Mouse (Mus musculus): ENCODE results near the gene Atg16l2.

Gene Atg16l2

DNA sequence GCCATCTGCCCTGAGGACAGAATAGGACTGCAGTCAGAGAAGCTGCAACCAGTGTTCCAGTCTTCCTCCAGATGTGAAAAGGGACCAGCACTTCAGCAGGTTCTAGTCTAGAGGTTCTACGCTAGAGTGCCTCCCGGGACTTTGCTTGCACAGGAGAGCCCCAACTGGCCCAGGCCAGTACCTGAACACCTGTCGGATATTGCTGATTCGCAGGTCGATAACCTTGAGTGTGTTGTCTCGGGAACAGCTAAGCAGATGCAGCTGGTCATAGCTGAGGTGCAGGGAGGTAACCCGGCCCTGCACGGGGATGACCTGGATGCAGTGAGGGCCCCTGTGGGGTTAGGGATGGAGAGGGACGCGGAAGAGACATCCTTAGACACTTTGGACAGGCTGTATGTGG, 11.7 kb downstream of the Atg16l2 start:
- no peak for DNase-seq

DNA sequence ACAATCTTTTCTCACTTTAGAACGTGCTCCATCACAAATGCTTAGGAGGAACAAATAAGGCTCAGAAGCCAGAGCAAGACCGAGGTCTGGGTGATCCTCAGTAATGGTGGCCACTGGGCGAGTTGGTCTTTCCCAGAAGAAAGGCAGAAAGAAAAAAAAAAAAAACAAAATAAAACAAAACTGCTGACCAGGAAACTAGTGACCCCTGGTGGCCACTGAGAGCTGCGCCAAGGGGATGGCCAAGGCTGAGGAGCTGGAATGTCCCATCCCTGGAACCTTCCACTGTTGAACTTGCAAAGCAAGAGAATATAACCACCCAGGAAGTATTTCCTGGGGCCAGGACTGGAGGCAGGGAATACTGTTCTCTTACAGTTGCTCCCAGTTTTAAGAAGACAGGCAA, 13.6 kb downstream of the Atg16l2 start:
- DNase-seq = peak; percentile 68

DNA sequence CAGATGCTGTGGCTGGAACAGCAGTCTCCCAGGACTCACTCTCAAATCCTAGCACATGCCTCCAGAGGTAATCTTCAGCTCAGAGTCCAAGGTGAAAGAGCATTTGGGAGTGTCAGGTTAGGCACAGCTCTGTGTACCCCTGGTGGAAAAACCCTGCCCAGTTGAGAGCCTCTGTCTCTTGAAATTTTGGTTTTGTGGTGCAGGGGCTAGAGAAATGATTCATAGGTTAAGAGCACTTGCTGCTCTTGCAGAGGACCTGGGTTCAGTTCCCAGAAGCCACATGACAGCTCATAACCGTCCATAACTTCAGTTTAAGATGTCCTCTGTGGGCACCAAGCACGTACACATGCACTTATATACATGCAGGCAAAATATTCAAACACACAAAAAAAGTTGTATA, 14.2 kb downstream of the Atg16l2 start:
- DNase-seq = no peak

DNA sequence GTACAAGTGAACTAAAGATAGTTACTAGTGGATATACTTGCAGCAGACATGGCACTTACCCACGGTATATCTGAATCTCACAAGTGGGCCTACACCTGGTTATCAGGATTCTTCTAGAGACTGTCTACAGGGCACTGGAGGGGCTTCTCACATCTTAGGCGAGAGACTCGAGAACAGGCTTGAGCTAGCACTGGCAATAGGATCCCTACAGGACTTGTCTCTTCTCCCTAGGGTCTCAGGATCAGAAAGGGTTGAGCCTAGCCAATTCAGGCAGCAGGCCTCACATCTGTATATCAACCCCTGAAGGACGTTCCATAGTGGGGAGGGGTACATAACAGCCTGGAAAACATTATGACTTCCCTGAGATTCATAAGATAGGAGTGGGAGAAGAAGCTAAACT, 15.2 kb downstream of the Atg16l2 start:
- DNase-seq = no peak

DNA sequence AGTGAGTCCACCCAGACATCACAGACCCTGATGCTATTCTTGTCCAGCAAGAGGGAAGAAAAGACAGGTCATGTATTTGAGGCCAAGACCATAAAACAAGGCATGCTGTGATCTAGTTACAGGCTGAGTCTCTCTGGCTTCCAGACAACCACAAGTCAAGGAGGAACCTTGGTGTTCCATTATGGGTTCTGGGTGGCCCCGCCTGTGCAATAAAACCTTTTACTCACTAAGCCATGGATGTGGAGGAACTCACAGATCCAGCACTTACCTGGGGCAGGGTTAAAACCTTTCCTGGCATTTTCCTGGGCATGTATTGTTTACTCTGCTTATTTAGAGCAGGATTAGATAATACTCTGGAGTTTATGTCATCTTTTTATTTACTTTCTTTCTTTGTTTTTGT, 17.5 kb downstream of the Atg16l2 start:
- no peak for DNase-seq

DNA sequence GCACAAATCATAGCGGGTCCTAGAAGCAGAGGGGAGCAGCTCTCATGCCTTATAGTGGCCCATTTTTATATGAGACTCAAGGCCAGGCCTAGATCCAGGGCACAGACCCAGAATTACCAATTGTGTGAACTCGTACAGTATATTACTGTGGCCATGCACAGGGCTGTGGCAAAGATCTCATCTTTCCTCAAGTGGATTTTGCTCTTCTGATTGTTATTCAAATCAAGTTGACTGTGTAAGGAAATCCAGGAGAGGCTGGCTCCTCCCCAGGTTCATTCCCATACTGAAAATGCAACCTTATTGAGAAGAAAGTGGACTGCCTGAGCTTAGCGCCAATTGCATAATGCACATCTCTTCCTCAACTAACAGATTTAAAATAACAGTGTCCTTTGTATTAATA, 19.3 kb downstream of the Atg16l2 start:
- DNase-seq = no peak

DNA sequence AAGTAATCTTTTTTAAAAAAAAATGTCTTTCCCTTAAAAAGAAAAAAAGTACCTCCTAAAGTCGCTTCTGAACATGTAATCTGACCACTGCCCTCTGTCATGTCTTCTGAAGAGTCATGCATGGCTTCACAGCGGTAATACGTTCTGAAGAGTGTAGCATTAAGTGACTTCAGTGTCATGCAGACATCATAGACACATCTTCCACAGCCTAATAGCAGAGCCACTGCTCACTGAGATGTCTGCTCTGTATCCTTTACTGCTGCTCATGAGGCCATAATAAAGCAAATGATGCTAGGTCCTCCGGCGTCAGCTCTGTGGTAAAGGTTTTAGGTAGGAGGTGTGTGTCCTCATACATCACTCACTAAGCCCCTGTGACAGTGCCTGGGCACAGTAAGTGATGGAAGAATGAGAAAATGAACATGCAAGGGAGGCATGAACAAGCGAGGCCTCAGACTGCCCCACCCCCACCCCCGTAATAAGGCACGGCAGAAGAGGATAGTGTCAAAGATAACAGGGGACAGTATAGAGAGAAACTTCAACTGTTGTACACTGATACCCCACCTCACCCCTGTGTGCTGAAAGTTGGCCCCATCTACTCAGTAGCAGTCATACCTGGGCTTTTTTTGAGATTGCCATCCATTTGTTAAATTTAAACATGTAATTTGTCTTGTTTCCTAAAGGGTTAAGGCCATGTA, 29.4 kb downstream of the Atg16l2 start:
- DNase-seq = no peak

DNA sequence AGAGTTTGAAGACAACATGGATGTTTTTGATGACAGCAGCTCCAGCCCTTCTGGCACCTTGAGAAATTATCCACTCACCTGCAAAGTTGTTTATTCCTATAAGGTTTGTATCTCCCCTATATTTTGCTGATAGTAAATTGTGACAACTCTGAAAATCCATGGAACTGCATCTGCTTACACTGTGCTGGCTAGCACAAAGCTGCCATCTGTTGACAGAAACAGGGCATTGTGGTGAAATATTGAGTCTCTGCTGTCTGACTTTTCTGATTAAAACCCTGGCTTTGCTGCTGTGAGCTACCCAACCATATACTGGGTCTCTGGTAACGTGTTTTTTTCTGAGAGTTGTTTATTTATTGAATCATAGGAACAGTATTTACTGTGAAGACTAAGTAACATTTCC, 30.4 kb downstream of the Atg16l2 start:
- DNase-seq = no peak

DNA sequence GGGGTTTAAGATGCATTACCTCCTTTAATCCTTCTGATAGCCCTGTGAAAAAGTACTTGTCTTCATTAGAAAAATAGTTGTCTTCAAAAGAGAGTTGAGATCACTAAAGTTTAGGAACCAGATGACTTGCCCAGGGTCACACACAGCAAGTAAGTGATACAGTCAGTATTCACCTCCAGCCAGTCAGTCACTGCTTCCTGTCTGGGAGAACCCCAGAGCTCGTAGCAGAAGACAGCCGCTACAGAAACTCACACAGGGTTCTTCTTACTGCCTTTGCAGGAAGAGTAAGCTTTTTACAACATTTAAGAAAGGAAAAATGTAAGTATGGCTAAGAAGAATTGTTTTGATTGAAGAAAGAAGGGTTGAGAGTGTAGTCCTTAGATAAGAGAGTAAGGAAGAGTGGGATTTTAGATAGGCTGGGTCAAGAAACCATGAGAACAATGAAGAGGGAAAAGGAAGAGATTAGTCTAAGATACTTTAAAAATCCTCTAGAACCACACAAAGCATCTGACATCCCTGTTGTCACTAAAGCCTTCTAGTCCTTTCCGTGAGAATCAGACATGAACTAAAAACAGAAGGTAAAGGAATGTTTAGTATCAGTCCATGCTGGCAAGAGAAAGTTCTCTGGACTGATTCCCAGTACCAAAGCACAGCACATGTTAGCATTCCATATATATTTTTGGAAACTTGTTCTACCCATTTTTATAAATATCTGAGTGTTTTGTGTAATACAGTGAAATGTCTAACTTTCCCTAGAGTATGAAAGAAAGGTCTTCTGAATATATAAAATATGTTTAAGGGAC, 34.4 kb downstream of the Atg16l2 start:
- DNase-seq = no peak

DNA sequence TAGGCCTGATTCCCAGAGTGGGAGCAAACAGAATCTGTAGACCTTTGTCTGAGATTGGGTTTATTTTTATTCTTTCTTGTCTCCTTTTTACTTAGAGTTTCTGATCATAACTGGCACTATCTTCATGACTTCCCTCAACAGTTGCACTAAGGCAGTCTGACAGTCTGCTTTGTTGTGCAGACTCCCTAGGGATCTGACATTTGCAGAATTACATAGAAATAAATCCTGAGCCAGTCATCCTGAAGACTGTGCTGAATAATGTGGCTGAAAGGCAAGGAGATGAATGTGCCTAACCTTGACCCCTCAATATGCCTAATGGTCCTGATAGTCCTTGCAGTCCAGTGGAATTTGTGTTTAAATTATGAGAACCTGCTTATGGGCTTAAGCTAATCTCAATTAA, 38.5 kb downstream of the Atg16l2 start:
- peak; percentile 9 for DNase-seq

DNA sequence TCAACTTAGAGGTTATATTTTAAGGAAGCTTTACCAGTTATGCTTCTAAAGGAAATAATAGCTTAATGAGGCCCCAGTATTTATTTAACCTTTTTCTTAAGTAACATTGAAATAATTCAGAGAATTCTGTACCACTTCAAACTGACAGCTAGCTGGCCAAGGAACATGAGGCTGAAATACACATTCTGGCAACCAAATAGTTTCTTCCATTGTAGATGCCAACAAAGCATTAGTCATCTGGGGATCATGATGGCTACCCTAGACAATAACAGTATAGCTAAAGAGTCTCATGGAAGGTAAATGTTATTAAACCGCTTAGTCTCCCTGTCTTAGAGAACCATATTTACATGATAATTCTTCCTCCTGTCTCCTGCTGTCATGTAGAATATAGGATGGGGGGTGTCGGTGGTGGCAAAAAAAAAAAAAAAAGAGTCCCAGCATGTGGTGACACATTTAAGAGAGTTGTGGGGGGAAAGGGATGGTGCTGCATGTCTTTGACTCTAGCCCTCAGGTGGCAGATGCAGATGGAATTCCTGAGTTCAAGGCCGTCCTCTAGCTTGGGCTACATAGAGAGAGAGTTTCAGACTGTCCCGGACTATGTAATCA, 40.0 kb downstream of the Atg16l2 start:
- no peak for DNase-seq

DNA sequence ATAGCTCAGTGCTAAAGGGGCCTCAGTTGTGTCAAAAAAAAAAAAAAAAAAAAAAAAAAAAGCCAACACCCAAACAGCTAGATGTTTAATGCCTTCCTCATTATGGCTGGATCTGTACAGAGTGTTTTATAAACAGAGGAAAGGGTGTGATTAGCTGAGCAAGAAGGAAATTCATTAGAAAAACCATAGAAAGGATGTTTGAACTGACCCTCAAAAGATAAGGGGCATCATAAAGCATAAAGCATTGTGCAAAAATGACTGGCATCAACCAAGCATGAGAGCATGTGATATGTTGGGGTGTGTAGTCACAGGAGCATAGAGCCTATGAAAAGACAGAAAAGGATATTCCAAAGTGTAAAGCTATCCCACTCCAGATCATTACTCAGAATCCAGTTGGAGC, 43.6 kb downstream of the Atg16l2 start:
- no peak for DNase-seq

DNA sequence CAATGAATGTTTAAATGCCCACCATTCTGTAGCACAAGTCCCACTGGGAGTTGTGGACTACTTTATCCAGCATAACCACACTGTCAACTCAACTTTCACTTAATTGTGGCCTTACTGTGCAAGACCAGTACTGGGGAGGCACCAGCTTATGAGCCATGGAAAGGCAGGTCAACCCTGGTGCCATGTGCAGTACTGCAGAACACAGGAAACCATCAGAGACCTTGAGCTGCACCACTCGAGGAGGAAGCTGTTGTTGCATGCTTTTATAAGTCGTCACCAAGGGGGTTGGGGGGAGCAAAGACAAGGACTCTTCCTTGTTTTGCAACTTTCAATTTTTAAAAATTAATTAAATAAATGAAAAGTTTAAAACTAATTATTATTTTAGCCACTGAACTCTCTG, 49.0 kb downstream of the Atg16l2 start:
- DNase-seq = no peak

DNA sequence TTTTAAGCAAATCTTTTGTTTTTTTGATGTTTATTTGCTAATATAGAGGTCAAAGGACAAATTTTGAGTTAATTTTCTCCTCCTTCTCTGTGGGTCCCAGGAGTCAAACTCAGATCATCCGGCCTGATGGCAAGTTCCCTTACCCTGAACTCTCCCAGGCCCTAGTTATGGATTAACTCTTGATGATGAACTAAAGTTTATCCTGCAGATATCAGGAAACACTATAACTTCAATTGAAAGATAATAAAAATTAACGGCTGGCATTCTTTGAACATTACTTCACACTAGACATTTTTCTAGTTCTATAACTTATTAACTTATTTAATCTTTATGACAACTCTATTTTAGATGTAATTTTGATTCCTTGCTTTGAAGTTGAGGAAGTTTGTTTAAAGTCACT, 52.9 kb downstream of the Atg16l2 start:
- no peak for DNase-seq

DNA sequence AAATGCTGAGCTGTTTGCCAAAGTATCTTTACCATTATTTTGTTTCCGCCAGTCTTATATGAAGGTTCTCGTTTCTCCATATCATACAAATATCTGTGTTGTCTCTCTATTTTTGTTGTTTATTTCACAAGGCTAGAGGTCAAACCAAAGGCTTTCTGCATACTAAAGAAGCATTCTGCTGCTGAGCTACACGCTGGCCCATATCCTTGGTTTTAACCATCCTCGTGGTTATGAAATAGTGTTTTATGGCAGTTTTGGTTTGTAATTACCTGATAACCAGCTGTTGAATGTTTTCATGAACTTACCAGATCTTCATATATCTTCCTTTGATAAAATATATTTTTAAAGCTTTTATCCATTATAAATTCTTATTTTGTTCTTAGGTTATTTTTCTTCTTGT, 53.3 kb downstream of the Atg16l2 start:
- no peak for DNase-seq

DNA sequence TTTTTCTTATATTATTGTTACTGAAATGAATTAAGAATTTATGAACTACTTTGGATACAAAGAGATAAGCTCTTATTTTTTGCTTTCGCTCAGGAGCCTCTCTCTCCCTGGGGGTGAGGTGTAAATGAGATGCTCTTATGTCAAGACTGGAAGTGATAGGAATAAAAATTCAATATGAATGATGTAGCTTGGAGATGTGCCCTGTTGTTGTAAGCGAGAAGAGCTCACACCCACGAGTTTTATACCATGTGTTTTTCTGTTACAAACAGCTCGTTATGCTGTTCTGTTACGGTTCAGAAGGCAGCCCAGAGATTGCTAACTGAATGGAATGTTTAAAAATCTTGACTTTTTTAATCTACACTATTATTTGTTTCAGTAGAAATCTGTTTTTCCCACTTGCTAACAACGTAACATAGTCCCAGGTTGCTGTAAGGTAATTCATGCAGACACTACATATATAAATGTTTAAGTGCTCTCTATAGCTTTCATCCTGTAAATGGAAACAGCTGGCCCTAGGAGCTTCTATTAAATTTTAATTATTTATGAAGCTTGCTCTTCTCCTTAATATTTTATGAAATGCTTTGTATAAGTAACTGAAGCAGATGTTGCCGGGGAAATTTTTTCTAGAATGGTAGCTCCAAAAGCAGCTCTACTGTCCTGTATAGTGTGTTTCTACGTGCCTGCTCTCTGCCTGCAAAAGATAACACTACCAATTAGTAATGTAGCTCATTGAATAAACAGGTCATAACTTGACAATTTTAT, 65.2 kb downstream of the Atg16l2 start:
- peak; percentile 25 for DNase-seq

DNA sequence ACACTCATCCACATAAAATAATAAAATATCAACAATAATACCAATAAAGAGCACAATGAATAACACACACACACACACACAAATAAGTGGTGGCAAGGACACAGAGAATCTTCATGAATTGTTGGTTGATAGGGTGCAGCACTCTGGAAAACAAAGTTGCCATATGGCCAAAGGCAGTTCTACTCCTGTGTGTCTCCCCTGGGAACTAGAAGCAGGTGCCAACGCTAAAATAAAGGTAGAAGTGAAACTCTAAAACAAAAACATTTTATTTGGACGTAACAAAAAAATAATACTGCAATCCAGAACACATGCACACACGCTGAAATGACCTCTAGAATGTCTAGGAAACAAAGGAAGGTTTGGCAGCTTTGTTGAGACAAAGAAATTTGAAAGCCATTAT, 69.3 kb downstream of the Atg16l2 start:
- DNase-seq = no peak

DNA sequence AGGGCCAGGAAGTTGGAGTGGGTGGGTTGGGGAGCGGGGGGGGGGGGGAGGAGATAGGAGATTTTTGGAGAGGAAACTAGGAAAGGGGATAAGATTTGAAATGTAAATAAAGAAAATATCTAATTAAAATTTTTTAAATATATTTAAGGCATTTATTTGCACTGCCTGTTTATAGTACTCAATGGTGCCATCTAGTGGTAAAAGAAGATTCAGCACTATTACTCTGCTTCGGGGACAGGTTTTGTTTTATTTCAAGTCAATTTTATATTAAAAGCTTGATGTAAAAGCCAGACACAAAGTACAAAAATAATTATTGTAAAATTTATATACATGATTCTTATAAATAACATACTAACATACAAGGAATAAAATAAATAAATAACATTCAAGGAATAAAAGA, 70.6 kb downstream of the Atg16l2 start:
- peak; percentile 57 for DNase-seq

DNA sequence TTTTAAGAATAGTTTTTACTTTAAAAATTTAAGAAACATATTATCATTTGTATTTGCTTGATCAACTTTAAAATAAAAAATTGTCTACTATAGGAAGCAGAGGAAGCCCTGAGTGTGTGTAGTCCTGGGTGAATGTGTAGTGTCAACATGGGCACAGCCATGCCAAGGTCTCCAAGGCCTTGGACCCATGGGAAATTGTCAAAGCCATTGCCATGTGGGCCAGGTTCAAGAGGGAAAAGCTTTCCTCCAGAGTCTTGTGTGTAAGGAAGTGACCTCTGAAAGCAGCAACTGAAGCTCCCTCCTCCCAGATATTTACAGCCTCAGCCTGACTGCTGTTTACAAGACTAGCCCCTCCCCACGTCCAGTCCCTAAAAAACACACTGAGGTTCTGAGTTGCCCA, 72.7 kb downstream of the Atg16l2 start:
- no peak for DNase-seq

DNA sequence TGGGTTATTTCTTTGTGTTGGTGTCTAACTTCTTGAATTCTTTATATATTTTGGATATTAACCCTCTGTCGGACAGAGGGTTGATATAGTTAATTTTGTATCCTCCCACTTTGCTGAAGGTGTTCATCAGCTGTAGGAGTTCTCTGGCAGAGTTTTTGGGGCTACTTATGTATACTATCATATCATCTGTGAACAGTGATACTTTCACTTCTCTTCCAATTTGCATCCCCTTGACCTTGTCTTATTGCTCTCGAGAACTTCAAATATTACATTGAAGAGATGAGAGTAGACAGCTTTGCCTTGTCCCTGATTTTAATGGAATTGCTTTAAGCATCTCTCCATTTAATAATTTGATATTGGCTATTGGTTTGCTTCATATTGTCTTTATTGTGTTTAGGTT, 78.5 kb downstream of the Atg16l2 start:
- DNase-seq = no peak

DNA sequence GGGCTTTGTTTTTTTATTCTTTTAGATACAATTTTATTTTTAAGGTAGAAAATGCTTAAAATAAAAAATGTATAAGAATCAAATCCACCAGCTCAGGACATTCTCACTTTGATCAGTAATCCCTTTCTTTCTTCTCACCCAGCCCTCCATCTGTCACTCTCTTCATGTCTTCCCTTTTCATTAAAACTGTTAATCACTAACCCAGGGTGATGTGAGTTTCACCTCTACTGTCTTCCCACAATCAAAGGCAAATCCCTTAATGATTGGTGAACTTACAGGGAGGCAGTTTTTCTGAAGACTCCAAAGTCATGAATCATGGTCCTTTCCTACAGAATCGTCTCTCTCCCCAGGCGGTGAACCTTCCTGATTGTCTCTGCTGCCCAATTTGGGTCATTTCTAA, 85.3 kb downstream of the Atg16l2 start:
- no peak for DNase-seq

DNA sequence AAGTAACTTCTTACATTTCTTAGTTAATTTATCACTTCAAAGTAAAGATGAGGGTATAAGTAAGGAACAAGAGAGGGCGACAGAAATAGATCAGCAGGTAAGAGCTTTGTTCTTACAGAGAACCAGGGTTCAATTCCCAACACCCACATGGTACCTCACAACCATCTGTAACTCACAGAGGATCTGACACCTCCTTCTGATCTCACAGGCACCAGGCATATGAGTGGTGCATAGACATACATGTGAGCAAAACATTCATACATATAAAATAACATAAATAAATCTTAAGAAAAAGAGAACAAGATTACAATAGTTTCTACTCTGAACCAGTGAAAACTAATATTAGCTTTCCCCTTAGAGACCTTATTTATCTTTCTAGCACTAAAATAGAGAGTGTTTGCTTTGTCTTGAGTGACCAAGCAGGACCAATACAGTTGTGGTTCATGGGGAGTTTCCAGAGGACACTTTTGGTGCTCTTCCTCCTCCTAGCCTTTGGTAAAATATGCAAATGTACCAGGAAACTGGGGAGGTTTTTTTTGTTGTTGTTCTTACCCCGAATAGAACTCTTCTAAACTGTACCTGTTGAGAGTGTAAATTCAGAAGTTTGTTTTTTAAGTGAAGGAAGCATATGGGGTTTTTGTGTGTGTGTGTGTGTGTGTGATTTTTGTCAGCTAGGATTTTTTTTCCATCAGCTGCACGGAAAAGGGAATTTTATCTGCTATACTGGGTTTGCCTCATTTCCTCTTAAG, 88.4 kb downstream of the Atg16l2 start:
- no peak for DNase-seq
